Mouse (Mus musculus): ENCODE data around the gene Lrrc32.

Gene Lrrc32

GRCm38 (mm10) chr7:98489131-98489530 lies at the start of gene Lrrc32:
Gene Lrrc32, plus strand, starts transcription at chr7:98489283.
- no peak for DNase-seq (ENCODE audit: low spot score in 2 of 2)

GRCm38 (mm10) chr7:98439956-98440466 lies 49.1 kb upstream of the Lrrc32 start, which contains the start of gene Gucy2d:
Gene Gucy2d, plus strand, starts transcription at chr7:98440416.
- no peak for DNase-seq (ENCODE audit: low spot score in 2 of 2)

- DNase-seq (ENCODE audit: low spot score in 2 of 2), result no peak
These were observed 42.2 kb upstream of the Lrrc32 start for GRCm38 (mm10) chr7:98446873-98447272.

DNA sequence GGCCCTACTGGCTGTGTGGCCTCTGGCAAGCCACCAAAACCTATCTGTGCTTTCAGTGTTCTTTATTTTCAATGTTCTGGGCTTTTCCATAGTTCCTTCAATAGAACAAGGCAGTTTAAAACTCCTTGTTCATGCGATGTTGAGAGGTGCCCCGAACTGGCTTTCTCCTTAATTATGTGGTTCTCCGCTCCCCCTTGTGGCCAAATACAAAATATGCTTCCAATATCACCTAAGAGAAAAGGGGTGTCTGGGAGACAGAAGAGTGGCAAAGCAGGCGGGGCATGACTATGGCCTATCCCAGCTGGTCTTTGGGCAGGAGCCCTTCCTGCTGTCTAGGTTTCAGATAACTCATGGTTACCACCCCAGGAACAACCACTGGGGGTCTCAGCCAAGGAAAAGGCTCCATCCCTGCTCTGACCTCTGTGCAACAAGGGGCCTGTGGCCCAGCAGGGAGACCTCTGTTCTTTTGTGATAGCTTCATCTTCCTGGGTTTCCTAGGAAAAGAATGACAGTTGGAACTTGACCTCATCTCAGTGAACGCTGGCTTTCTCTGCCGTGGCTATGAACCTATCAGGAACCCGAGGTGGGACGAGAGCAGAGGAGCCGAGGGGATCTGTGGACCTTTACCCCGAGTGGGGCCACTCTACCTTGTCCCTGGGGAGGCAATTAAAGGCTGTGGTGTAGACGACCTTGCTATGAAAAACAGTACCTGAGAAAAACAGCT lies 41.3 kb upstream of the Lrrc32 start:
- no peak for DNase-seq (ENCODE audit: low spot score in 2 of 2)

DNA sequence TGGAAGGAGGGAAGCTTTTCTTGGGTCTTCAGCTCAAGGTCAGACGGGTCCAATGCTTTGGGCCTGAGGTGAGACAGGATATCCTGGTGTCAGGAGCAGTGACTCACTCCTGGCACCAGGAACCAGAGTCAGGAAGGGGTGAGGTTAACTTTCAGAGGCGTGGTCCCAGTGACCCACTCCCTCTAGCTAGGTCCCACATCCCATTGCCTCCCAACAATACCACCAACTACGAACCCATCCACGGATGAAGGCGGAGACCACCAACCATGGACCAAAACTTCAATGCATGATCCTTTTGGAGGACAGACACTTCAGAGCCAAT lies 40.8 kb upstream of the Lrrc32 start:
- DNase-seq (ENCODE audit: low spot score in 2 of 2), result no peak

- no peak for DNase-seq (ENCODE audit: low spot score in 2 of 2)
These were observed 39.4 kb upstream of the Lrrc32 start for GRCm38 (mm10) chr7:98449696-98450095.

DNA sequence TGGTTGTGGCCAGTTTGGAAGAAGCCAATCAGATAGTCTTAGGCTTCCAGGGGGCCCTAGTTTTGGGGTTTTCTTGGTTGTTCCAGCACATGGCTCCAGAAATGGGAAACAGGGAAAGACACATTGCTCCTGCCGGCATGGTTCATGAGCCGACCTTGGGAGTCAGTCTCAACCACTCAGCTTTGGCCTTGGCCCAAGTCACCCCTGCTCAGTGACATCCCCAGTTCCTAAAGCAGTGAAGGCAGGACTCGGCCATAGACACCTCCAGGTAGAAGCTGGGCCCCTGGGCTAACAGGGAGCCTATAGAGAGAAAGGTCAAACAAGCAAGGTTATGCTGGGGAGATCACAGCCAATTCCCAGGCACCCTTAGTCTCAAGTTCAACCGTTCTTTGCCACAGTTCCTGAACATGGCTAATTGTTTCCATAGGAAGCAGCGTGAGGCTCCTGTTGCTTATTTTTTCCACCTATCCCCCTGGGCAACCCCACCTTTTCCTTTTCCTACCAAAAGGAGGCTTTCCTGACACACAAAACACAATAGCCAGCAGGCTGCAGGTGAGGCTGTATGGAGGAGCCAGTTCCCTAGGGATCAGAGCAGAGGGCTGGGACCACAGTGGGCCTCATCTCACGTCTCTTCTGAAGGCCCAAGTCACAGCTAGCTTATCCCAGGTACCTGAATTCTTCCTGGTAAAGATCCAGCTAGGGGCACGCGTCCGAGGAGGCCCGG lies 34.5 kb upstream of the Lrrc32 start:
- no peak for DNase-seq (ENCODE audit: low spot score in 2 of 2)

GRCm38 (mm10) chr7:98460319-98460718 lies 28.8 kb upstream of the Lrrc32 start:
- no peak for DNase-seq (ENCODE audit: low spot score in 2 of 2)

DNA sequence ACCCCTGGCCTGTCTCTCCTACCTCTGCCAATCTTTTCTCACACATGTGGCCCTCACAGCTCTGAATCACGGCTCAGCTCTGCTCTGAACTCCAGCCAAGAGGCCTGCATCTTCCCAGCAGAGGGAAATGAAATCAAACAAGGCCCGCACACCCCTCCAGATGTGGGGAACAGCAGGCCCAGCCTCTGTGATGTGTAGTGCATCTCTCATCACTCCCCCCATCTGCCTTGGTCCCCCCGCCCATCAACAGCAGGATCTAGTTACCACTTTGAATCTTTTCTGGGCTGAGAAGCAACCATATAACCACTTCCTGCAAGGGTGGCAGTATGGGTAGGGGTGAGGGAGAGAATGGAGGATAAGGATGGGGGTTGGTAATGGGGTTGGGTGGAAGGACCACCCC lies 20.0 kb upstream of the Lrrc32 start:
- no peak for DNase-seq (ENCODE audit: low spot score in 2 of 2)

DNA sequence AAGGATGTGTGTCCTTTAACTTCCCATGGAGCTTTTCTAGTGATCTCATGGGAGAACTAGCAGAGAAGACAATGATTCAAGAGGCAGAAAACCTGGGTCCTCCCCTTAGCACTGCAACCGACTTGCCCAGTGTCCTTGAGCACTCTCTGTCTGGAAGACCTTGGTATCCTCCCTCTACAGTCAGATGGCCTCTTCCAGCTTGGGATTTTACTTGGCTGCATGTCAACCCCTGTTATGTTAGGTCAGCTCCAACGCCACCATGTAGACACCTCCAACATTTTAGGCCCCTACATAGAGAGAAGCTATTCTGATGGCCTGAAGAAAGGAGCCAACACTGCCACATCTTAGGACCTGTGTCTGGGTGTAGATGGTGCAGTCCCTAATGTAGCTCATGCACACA lies 16.6 kb upstream of the Lrrc32 start:
- DNase-seq (ENCODE audit: low spot score in 2 of 2), result no peak

DNA sequence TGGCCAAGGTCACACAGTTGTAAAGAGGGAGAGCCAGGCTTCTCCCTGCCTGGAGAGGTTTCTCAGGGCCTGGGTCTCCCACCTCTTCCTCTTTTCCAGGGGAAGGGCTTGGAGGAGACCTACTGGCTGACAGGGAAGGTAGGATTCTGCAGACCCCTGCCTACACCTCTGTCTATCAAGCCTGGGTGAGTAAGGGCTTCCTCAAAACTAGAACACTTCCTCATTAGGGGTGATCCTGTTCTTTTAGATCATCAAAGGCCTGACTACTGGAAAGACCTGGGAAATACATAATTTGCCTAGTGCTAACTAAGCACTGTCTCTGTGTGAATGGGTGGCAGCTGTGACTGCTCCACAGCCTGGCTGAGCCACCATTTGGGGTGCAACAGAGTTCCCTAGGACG lies 14.5 kb upstream of the Lrrc32 start:
- DNase-seq (ENCODE audit: low spot score in 2 of 2), result no peak

DNA sequence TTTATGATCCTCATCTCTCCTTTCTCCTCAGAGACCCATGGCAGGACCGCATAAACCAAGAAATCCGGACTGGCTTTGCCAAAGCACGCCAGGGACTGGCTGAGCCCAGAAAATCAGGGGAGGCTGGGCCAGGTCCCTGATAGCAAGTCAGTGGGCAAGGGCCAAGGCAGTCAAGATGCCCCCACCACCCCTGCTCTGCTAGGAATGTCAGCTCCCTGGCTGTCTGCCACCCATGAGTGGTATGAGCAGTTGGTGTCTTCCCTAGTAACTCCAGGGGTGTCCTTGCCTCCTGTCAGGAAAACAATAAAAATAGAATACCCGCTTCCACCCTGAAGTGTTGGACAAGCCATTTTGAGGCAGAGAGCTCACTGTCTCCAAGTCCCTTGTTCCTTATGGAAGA lies 11.9 kb upstream of the Lrrc32 start:
- peak in 1 of 2 experiments; percentile 20 for DNase-seq (ENCODE audit: low spot score in 2 of 2)

GRCm38 (mm10) chr7:98480481-98480880 lies 8.6 kb upstream of the Lrrc32 start:
- no peak for DNase-seq (ENCODE audit: low spot score in 2 of 2)

- DNase-seq (ENCODE audit: low spot score in 2 of 2), result peak; percentile 63 to 84
These were observed 7.9 kb upstream of the Lrrc32 start for GRCm38 (mm10) chr7:98481066-98481734.

GRCm38 (mm10) chr7:98481861-98482260 lies 7.2 kb upstream of the Lrrc32 start:
- no peak for DNase-seq (ENCODE audit: low spot score in 2 of 2)

DNA sequence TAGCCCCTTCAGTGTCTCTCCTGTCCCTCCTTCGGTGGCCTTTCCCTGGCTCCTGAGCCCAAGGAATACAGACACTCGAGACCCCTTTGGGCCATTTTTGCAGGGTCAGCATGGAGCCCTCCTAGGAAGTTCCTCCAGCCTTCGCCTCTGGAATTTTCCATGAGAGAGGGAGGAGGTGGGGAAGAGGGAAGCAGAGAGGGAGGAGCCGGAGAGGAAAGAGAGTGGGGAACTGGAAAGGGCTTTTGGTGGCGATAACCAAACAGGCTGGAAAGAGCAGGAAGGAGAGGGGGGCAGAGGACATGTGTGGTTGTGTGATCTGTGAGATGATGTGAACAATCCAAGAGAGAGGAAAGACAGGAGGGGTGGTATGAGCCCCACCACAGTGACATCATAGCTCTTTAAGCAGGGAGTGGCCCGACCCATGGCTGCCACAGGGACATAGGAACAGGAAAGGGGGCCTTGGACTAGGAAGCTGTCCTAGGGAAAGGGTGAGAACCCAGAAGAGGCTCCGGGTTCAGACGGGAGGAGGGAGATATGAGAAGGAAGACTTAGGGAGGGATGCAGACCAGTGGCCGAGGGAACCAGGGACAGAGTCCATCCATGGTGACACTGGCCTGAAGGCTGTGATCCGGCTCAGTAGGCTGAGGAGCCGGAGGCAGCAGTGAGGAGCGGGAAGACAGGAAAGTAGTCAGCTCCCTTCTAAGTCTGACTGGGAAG lies 6.4 kb upstream of the Lrrc32 start:
- no peak for DNase-seq (ENCODE audit: low spot score in 2 of 2)

DNA sequence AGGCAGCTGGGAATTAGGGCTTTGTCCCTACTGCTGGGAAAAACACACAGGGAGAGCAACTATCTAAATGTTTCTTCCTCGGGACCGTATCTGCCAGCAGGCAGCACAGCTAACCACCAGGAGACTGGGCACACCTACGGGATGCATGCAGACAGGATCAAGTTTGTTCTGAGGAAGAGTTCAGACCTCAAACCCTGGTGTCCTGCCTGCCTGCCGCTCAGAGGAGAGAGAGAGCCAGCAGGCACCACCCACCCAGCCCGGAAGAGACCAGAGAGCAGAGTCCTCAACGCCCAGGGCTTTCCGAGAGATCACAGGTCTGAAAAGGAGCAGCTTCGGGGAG lies 5.8 kb upstream of the Lrrc32 start:
- no peak for DNase-seq (ENCODE audit: low spot score in 2 of 2)

DNA sequence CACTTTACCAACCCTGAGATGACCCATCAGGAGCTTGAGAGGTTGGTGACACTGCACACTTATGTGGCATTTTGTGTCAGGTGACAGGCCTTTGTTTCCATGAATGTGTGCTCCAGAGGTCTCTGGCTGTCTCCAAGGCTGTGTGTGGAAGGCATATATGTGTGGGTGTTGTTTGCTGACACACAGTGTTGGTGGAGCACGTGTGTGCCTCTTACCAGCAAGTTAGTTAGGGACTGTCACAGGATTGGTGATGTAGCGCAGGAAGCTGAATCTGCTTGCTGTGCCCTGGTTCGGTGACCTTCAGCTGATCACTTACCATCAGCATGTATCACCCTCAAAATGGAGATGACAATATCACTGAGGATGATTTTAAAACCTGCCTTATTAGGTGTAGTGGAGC lies 4.2 kb upstream of the Lrrc32 start:
- DNase-seq (ENCODE audit: low spot score in 2 of 2), result no peak

DNA sequence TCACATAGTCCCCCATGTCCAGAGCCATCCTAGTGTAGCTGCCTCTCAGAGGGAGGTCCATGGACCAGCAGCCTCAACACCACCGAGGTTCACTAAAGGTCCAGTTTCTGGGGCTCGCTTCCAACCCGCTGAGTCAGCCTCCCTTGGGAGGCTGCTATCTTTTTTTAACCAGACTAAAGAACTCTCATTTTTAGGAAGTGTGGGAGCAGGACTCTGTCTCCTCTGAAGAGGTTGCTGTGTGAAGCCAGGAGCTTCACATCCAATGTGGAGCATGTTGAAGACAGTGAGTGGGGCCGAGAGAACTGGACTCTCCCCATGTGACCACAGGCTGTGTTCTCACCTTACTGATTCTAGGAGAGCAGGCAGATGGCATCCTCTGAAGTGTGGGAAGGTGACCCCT lies 3.6 kb upstream of the Lrrc32 start:
- no peak for DNase-seq (ENCODE audit: low spot score in 2 of 2)

DNA sequence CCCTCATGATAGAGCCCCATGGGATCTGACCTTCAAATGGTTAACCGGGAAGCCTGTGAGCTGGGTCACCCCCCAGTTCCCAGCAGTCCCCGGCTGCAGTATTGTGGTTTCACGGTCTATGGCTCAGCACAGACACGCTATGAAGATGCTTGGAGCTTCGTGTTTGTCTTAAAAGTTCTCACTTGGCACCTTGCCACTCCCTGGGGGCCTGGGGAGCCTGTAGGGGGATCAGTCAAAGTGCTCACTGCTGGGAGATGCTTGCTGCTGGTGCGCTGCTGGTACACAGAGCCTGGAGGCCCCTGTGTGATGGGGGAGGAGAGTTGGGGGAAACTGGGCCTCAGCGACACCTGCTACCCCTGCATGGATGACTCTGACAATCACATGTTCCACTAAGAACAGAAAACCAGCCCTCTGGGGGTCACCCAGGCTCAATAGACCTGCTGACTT lies 2.6 kb upstream of the Lrrc32 start:
- DNase-seq (ENCODE audit: low spot score in 2 of 2), result no peak

DNA sequence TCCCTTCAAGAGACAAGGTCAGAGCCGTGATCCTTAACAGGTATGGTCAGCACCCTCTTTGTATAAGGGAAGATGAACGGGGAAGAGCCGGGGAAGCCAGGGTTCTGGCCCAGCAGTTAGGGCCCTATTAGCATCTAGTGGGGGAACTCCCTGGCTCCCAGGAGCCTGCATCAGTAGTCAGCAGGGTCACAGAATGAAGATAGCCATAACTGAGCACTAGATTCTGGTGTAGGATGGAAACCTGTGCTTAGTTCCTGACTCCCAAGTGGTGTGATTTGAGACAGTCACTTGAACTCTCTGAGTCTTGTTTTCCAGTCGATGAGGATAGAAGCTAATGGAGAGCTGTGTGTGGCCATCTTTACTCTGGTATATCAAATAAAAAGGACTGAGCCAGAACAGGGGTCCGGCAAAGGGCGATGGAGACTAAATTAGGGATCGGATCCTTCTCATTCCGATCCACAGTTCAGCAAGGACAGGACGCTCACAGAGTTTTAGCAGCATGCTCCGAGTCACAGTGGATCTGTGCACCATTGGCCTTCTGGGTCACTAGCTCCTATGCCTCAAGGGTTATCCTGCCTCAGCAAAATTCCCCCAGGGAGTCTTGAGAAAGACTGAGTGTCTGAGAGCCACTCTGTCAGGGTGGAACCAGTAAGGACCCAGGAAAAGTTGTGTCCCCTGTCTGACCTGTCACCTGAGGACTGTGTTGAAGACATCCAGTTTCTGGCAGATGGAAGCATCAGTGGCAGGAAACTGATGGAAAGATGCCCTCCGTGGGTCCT lies 1.7 kb upstream of the Lrrc32 start:
- no peak for DNase-seq (ENCODE audit: low spot score in 2 of 2)
